ENCODE assay signal across 14 mouse cellular contexts in genomic region chr5:148570571-148571304, GRCm38 (mm10). TPM values are rescaled to one million over a fixed set of nuclear protein-coding genes. Genes with fewer than 3 reads are reported as not detected.
DNase-seq lines count a peak whose midpoint lies in the region; ATAC-seq and TF ChIP-seq lines count a peak whose summit lies in the region.
"Had no signal": no experiment of that assay in that cellular context is flagged by ENCODE, and none has a peak within 500 bp of the region (broad histone marks: within the 10 kb centered on the region; RNA-seq: fewer than 3 reads in every experiment).

No protein-coding gene starts in this region.

- H3K9ac ChIP-seq in liver, embryonic 14.5 days (replicated peaks) = no peak overlapping the region
- H3K9ac ChIP-seq: embryonic facial prominence, embryonic 13.5 days; heart, embryonic 15.5 days; hindbrain, embryonic 14.5 days; liver, embryonic 15.5 days had no signal

- TF ChIP-seq POLR2A in thymus, adult 2 months (IDR thresholded peaks at IDR 0.05; ENCODE audit: control insufficient read depth, extremely low read depth, insufficient read depth, low read length, poor library complexity) = no peak

- peak; percentile 37 for TF ChIP-seq CTCF in liver, embryonic 14.5 days (IDR thresholded peaks at IDR 0.05; ENCODE audit: low read depth)
- peak; percentile 79 for TF ChIP-seq CTCF in E14TG2a.4 (conservative IDR thresholded peaks at IDR 0.05; ENCODE audit: low read length)
- no peak for TF ChIP-seq CTCF in thymus, adult 2 months (IDR thresholded peaks at IDR 0.05; ENCODE audit: borderline replicate concordance, control insufficient read depth, extremely low read depth, insufficient read depth, low read length, poor library complexity)

- no peaks in the 10 kb centered on the region for H3K9me3 ChIP-seq in liver, embryonic 14.5 days (ENCODE audit: control insufficient read depth, low read length)
- H3K9me3 ChIP-seq in E14TG2a.4 (ENCODE audit: low read length) = peaks cover 5% of the 10 kb centered on the region; the same call in 1 of the 2 replicates
- H3K9me3 ChIP-seq: embryonic facial prominence, embryonic 13.5 days; forebrain, embryonic 10.5 days; heart, embryonic 15.5 days; liver, embryonic 15.5 days had no signal

- no peak for TF ChIP-seq EP300 in liver, embryonic 14.5 days (IDR thresholded peaks at IDR 0.05; ENCODE audit: low read depth)

- no peak overlapping the region for H3K4me2 ChIP-seq in liver, embryonic 14.5 days (ENCODE audit: low read depth)
- H3K4me2 ChIP-seq: embryonic facial prominence, embryonic 13.5 days; heart, embryonic 15.5 days; hindbrain, embryonic 14.5 days; liver, embryonic 15.5 days had no signal

- no peak for ATAC-seq in liver, embryonic 14.5 days (ENCODE audit: insufficient read depth)

- H3K4me3 ChIP-seq in liver, embryonic 14.5 days (ENCODE audit: insufficient read depth in 1 of 2, low read depth in 2 of 2, low read length in 2 of 2) = no peak overlapping the region
- peak overlapping the region; percentile 30 for H3K4me3 ChIP-seq in E14TG2a.4 (replicated peaks; ENCODE audit: low read length)
- H3K4me3 ChIP-seq in thymus, adult 2 months (ENCODE audit: control insufficient read depth, insufficient read depth, low read length) = no peak overlapping the region
- H3K4me3 ChIP-seq: embryonic facial prominence, embryonic 13.5 days; forebrain, embryonic 10.5 days; heart, embryonic 15.5 days; liver, embryonic 15.5 days had no signal

- no peak overlapping the region for H3K27ac ChIP-seq in liver, embryonic 14.5 days
- no peak overlapping the region for H3K27ac ChIP-seq in thymus, adult 2 months (ENCODE audit: control insufficient read depth, insufficient read depth, low read length)
- H3K27ac ChIP-seq: embryonic facial prominence, embryonic 13.5 days; forebrain, embryonic 10.5 days; heart, embryonic 15.5 days; hindbrain, embryonic 14.5 days; liver, embryonic 15.5 days had no signal

- DNase-seq in adrenal gland, postnatal 10 days = peak; percentile 58
- DNase-seq in adrenal gland, postnatal 4 days (ENCODE audit: low spot score in 2 of 2) = no peak
- DNase-seq in liver, embryonic 14.5 days (ENCODE audit: low read depth in 3 of 3, low spot score in 3 of 3) = no peak
- DNase-seq in liver = no peak
- peak; percentile 40 for DNase-seq in induced T-regulatory cell, adult 2 months (ENCODE audit: low read depth)
- DNase-seq in thymus, adult 2 months = no peak
- DNase-seq in spleen, postnatal 14 days (ENCODE audit: low spot score in 2 of 2) = no peak
- DNase-seq: thymus, postnatal 14 days had no signal

- no peaks in the 10 kb centered on the region for H3K4me1 ChIP-seq in liver, embryonic 14.5 days (replicated peaks; ENCODE audit: control insufficient read depth in 2 of 2, insufficient read depth in 2 of 2, low read length in 1 of 2)
- peaks cover 64% of the 10 kb centered on the region for H3K4me1 ChIP-seq in E14TG2a.4 (replicated peaks; ENCODE audit: low read depth, low read length)
- H3K4me1 ChIP-seq in thymus, adult 2 months (replicated peaks; ENCODE audit: control insufficient read depth, insufficient read depth, low read length) = no peaks in the 10 kb centered on the region

- WGBS in liver, embryonic 14.5 days (ENCODE audit: insufficient replicate concordance) = 73% methylated on average over 14 of the region's 14 CpGs
- WGBS in thymus, adult 2 months = 95% methylated on average over 14 of the region's 14 CpGs

- no peaks in the 10 kb centered on the region for H3K27me3 ChIP-seq in liver, embryonic 14.5 days (ENCODE audit: control insufficient read depth, insufficient read depth, low read length)
- H3K27me3 ChIP-seq in E14TG2a.4 (ENCODE audit: insufficient read depth, low read length) = no peaks in the 10 kb centered on the region
- H3K27me3 ChIP-seq in thymus, adult 2 months (ENCODE audit: control insufficient read depth, insufficient read depth, low read length) = no peaks in the 10 kb centered on the region
- H3K27me3 ChIP-seq: embryonic facial prominence, embryonic 13.5 days; heart, embryonic 15.5 days; liver, embryonic 15.5 days had no signal

- no peaks in the 10 kb centered on the region for H3K36me3 ChIP-seq in liver, embryonic 14.5 days (replicated peaks; ENCODE audit: control insufficient read depth, insufficient read depth, low read depth)
- H3K36me3 ChIP-seq in E14TG2a.4 (ENCODE audit: insufficient read depth, low read length) = no peaks in the 10 kb centered on the region
- no peaks in the 10 kb centered on the region for H3K36me3 ChIP-seq in thymus, adult 2 months (ENCODE audit: control insufficient read depth, insufficient read depth, low read length)
- H3K36me3 ChIP-seq: embryonic facial prominence, embryonic 13.5 days; forebrain, embryonic 10.5 days; heart, embryonic 15.5 days; liver, embryonic 15.5 days had no signal

RNA-seq across cellular contexts. Expression of gene Ubl3, which starts 18.1 kb away (rescaled TPM):
- total RNA-seq in adrenal gland, postnatal 10 days (2021) = 100 to 1,000 TPM; 109 to 119 TPM
- 100 to 1,000 TPM; 130 to 131 TPM for total RNA-seq in adrenal gland, postnatal 4 days (2021)
- 5.7 and 6.3 TPM in 2 replicates for polyA plus RNA-seq in liver, embryonic 14.5 days (2012; rRNA removed)
- polyA plus RNA-seq in liver, embryonic 14.5 days (2014; fragmentation: Nextera tagmentation; extraction: Ambion mirVana) = 16.0 and 17.2 TPM in 2 replicates
- 45.3 and 48.2 TPM in 2 replicates for polyA plus RNA-seq in thymus, adult 2 months (2012; rRNA removed)

Comparison
In these comparisons a context has a peak if more than half of its experiments do, and no peak if none do; other contexts are left out.
1. DNase-seq: peak in adrenal gland, postnatal 10 days (single experiment) and induced T-regulatory cell, adult 2 months (single experiment); none in adrenal gland, postnatal 4 days (0 of 2), liver, embryonic 14.5 days (0 of 3), liver (single experiment), thymus, adult 2 months (single experiment) and spleen, postnatal 14 days (0 of 2).